ENCODE assay signal across 1 mouse cellular context in the genomic region with DNA sequence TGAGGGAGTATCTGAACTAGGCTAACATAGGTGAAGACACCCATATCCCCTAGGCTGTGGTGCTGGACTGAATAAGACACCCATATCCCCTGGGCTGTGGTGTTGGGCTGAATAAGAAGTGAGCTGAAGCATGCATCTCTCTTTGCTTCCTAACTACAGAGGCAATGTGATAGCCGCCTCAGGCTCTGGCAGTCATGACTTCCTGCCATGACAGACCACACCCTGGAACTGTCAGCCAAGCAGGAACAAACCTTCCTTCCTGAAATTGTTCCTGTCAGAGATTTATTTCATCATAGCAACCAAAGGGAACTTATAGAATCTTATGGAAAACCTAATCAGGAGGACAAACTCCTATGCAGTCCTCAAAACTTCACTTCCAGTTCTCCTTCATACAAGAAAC.
TF ChIP-seq lines count a peak whose summit lies in the region.

No protein-coding gene starts in this region.

TF ChIP-seq in MEL, 35 proteins besides CTCF, POLR2A, EP300 and RAD21:
- TF ChIP-seq MYB (IDR thresholded peaks at IDR 0.05; ENCODE audit: low read depth, low read length) (no peak), SIN3A (IDR thresholded peaks at IDR 0.05; ENCODE audit: low read length) (peak; percentile 32; the same call in 1 of the 2 replicates)
